Mouse (Mus musculus): Measurements from ENCODE around the gene Arid3c.

Gene Arid3c

DNA sequence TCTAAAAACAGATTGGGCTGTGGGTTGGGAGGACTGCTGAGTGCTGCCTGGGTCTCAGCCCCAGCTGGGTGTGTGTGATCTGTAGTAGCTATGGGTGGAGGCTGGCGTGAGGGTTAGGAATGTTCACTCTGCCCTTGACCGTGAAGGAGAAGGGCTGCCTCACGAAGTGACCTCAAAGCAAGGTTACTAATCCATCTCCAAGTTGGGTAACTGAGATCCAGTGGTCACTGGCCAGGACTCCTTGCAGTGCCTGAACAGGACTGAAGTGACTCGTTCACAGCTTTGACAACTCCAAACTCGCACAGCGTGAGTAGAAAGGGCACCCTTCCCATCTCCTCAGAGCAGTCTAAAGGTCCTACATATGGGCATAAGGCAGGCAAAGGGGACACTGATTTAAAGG is 52.1 kb downstream of the Arid3c start:
- no peak for DNase-seq (ENCODE audit: low spot score)

- no peak for DNase-seq (ENCODE audit: low spot score)
Observed at GRCm38 (mm10) chr4:41677006-41677629, 53.8 kb downstream of the Arid3c start.

DNA sequence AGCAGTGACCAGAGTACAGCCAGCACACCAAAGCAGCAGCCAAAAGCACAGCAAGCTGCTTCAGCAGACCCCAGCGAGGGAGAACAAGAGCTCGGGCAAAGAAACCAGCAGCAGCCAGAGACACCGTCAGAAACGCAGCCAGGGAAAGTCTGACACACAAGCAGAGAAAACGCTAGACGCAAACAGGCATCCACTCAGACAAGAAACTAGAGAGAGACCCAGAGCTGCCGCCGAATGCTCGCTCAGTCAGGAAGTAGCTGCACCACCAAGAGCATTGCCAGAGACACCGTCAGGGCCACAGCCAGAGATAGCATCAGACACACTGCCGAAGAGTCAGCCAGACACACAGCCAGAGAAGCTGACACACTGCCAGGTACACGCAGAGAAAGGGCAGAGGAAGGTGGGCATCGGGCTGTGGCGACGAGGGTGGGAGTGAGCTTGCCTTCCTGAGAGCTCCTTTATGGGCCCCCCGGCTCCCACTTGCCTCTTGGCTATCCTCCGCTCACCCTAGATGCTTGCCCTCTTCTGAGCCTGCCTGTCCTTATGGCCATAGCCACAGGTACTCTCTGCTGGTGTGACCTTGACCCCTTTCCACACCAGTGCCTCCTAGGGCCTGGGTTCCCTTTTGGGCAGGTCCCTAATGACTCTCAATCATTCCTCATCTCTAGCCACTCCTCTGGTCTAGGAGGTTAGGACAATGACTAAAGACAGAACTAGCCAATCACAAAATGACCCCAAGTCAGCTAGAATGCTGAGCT is 54.5 kb downstream of the Arid3c start:
- DNase-seq (ENCODE audit: low spot score), result no peak

Measured in ovary, postnatal 10 days (tissue).